Mouse (Mus musculus) liver, adult (tissue): Measurements from ENCODE around the gene Lsg1.
A peak's percentile ranks its signal among the peaks of the same experiment; 100 is the strongest.

Experiments used
- GATA4 ChIP-seq: IDR thresholded peaks from 2 replicates; pipeline ENCODE4 v1.6.1; 2014; ENCODE audit warnings: mild to moderate bottlenecking, low read length; ENCODE audit not compliant: insufficient replicate concordance

The Lsg1 gene

DNA sequence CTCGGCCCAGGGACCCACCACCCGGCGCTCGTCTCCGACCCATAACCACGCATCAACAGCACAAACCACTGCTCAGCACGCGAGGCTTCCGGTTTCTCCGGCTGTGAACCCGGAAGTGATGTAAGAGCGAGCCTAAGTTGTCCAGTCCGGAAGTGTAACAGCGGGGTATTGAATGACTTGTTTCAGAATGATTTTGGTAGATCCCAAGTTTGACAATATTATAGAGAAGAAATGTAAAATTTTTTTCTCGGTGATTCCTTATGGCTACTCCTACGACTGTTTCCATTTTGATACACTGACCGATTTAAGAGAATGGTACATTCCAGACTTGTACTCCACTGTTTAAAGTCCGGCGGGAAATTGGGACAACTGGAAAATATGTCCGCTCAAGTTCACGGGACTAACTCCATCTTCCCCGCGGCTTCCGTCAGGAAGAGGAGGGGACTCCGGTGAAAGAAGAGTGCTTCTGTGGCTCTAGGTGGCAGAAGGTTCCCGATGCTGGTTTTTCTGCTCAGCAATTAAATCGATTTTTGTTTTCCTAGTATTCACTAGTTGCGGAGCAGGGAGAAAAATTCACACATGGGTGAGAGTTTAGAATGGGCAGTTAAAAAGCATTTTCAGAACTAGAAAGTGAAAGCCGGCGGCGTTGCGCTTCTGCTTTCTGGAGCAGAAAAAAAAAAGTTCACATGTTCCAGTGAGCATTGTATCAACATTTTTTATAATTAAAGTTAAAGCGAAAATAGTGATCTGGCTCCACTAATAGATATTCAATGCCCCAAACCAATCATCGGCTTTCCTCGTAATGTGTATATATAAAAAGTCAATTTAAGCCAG lies at the start of gene Lsg1:
Gene Lsg1, minus strand, starts transcription at position 99 of the 834 bp plus-strand sequence.
- peak; percentile 23; the same call in 1 of the 2 replicates for TF ChIP-seq GATA4

DNA sequence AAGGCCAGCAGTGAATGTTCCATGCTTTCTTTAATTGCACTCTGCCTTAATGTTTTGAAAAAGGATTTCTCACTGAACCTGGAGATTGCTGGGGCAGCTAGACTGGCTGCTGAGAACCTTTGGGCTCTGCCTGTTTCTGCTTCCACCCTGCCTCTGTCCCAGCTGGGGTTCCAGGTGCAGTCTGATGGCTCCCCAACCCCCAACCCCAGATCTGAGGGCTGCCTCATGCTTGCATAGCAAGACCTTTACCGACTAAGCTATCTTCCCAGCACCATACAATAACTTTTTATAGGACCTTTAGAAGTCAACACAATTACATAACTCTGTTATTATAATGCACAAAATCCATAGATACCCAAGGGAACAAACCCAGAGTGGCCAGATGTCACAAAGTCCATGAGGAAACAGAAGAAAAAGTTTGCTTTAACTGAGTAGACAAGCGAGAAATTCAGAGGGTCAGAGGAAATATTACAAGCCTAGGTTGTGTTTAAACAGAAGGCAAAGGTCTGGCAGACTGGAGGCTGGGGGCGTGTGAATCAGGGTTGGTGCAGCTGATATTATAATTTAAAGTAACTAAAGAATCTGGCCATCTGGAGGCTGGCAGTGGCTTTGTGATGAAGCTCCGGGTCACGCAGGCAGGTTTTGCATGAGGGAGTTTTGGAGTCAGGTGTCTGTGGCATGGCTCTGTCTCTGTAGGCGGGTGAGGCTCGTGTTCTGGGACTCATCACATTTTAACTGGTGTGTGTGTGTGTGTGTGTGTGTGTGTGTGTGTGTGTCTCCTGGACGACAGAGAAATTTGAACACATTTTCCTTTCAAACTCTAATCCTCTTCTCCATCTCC lies 46.7 kb upstream of the Lsg1 start:
- TF ChIP-seq GATA4, result no peak

DNA sequence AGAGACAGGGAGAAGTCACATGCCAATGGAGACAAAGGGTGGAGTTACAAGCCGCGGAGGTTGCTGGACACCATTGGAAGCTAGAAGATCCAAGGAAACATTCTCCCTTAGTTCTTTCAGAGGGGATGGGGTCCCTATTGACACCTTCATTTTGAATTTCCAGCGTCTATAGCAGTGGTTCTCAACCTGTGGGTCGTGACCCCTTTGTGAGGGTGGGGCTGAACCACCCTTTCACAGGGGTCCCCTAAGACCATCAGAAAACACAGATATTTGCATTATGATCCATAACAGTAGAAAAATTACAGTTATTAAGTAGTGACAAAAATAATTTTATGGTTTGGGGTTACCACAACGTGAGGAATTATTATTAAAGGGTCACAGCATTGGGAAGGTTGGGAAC lies 42.1 kb upstream of the Lsg1 start:
- no peak for TF ChIP-seq GATA4

DNA sequence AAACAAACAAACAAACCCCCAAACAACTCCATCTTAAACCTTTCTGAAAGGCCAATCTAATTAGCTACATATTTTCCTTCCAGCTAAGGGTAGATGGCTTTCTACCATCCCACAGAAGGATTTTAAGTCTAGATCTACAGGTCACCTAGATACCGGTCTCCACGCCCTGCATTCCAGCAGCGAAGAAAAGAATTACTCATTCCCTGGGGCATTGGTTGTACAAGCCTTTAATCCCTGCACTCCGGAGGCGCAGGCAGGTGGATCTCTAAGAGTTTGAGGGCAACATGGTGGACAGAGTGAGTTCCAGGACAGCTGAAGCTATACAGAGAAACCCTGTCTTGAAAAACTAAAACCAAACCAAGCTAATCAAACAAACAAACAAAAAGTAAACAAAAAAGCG lies 41.0 kb upstream of the Lsg1 start:
- TF ChIP-seq GATA4, result no peak

DNA sequence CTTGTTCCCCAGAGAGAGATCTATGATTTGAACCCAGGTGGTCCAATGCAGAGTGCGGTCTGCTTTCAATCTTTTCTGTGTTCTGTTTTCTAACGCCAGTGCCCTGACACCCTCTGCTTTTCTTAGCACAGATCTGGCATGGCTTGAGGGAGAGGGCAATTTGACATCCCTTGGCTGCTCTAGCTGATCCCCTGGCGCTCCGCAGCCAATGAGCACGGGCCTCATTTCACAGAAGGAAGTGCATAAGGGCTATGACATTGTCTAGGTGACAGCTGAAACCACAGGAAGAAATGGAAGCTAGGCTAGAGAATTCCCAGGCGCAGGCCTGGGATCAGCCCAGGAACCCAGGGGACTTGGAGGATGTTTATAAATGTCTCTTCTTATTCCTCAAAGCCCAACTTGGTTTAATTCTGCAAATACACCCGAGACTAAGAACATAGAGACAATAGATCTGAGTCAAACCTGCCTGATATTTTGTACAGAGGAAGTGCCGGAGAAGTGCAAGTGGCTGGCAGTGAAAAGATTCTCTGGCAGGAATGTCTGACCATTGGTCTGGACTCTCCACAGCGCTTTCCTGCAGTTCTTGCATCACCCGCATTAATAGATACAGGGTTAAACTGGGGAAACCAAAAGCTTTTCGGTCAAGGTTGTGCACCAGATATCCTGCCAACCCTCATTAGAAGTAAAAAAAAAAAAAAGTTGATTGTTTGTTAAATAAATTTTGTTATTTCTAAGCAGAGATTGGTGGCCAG lies 40.4 kb upstream of the Lsg1 start:
- TF ChIP-seq GATA4, result no peak

DNA sequence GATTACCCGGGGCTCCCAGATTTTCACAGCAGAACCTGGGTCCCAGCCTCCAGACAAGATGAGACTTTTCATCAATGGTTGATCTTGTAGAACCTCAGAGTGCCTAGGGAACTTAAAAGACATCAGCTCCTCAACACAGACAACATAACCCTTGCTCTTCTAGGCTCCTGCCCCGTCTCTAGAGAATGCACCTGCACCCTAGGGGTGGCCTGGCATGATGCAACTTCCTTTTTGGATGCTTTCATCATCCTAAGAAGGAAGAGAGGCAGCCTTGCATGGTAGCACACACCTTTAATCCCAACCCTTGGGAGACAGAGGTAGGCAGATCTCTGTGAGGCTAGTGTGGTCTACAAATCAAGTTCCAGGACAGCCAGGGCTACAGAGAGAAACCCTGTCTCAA lies 37.2 kb upstream of the Lsg1 start:
- TF ChIP-seq GATA4, result no peak

DNA sequence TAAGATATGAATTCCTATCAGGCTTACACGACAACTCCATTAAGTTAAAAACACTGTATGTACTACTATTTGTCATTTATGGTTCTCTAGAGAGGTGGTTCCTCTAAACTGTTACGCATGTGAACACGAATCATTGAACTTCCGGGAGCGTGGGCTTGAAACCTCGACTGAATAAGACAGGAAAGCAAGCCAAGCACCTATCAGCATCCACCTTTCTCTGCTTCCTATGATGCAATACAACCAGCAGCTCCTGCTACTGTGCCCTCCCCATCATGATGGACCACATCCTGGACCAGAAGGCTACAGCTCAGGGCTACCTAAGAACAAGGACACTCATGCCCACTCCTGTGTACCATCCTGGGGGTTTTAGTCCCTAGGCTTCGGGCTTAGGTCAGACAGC lies 36.3 kb upstream of the Lsg1 start:
- TF ChIP-seq GATA4, result no peak

DNA sequence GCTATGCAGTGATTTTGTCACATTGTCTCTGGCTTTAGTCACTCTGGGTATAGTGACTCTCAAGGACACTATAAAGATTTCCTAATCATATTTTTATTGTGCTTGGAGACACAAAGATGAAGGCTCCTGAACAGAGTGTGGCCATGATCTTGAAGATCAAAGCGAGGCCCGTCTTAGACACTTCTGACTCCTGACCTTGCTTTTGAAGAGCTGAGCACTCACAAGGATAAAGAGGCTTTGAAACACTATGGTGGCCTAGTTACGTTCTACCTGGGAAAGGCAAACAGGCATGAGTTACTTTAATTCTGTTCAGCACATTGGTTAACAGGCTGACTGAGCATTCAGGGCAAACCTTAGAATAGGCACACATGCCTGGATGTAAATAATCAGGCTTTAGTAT lies 28.9 kb upstream of the Lsg1 start:
- TF ChIP-seq GATA4, result no peak

DNA sequence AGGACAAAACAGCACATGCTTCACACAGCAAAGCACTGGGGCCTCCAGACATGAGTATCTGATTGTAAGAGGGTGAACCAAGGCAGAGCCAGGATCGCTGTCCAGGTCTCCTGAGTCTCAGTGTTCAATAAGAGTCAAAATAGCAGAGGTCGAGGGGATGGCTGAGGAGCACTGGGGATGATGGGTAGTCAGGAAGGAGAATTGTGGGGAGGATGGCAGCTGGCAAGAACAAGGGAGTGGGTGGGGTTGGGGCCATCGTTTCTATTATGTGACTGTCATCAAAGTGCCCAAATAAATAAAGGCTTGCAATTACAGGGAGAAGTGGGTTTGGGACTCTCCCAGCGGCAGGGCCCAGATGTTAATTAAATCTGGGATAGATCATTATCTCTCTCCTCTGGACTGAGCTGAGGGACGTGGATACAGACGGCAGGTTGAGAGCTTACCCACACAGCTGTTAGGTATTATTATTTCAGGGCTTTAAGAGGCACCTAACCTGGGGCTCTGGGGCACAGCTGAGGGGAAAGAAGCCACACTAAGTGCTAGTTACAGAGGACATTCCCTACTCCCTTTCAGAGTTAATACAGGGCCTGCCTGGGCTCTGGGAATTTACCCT lies 27.4 kb upstream of the Lsg1 start:
- TF ChIP-seq GATA4, result no peak

DNA sequence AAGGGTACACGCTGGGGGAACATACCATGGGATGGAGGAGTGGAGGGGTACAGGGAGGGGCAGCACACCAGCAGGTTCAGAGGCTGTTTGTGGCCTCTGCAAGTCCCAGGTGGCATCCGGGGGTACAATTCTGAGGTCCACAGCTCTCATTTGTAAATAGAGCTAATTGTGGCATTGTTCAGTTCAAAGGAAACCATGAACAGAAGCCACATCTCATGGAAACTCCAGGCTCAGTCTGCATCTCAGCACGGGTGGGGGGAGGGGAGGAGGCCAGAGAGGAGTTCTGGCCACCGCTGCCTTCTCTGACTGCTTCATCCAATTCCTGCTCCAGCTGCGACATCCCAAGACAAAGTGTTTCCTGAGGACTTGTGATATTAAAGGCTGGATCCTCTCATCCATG lies 26.7 kb upstream of the Lsg1 start:
- no peak for TF ChIP-seq GATA4

DNA sequence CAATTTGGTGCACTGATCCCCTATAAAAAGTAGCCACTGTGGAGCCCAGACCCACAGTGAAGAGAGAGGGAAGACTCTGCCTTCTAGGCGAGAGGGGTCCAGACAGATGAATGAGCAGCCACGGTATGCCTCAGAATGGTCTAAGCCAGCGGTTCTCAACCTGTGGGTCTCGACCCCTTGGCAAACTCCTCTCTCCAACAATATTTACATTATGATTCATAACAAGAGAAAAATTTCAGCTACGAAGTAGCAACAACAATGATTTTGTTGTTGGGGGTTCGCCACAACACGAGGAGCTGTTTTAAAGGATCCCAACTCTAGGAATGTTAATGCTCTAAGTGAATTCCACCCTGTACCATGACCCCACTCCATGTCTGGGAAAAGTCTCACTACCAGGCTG lies 25.7 kb upstream of the Lsg1 start:
- TF ChIP-seq GATA4, result no peak

DNA sequence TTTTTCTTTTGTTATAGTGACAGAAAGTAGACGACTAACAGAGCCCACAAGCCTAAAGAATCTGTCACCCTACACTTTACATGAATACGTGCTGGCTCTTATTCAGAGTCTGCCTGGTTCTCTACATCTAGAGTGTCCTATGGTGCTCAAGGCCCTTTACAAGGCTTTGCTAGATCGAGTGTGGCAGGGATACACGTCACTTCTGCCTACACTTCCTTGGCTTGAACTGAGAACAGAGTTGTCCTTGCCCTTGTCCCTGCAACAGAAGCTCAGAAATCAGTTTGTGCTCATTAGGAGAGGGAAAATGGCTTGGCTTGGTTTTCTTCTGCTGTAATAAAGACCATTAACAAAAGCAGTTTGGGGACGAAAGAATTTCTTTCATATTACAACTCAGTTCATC lies 23.9 kb upstream of the Lsg1 start:
- TF ChIP-seq GATA4, result no peak

DNA sequence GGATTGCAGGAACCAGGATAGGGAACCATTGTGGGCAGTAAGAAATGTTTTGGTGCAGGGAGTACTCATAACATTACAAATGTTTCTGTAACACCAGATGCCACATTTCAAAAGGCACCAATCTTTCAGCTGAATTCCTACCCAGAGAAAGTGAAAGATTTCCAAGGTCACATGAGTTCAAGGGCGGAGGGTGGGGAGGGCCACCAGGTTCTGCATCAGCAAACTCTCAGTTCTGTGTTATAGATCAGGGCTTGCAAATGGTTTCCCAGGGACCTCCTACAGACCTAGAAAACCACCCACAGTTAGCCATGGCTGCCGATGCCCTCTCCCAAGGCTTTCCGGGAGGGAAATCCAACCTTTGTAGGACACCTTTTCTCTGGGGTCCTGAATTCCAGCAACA lies 20.5 kb upstream of the Lsg1 start:
- TF ChIP-seq GATA4, result no peak

DNA sequence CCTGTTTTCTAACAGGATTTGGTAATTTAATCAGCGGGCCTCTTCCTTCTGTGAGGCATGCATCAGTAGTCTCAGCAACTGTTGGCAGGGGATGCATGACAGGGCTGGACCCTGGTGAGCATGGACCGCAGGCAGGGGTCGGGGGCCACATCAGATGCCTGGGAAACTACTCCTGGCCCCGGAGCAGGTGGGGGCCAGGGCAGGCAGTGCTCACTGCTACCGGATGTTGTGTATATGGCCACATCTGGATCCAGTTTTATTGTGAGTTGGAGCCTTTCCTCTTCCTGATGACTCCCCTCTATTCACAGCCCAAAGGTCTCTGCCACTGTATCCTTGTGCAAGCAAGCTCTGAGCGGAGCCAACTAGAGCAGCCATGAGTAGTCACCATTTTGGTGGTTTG lies 18.1 kb upstream of the Lsg1 start:
- TF ChIP-seq GATA4, result no peak

DNA sequence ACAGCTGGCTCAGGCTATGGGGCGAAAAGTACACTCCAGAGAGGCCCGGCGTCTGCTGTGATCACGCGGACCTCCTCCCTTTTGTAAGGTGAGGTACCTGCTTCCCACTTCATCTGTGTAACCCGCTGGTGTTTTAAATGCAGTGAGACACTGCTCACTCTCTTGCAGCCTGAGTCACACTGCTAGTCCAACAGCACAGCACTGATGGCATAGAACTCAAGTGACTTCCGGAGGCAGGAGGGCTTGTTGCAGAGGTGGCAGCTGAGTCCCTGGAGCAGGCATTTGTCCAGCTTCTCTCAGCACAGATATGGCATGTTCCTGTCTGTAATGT lies 17.4 kb upstream of the Lsg1 start:
- no peak for TF ChIP-seq GATA4
